In the genomic region with DNA sequence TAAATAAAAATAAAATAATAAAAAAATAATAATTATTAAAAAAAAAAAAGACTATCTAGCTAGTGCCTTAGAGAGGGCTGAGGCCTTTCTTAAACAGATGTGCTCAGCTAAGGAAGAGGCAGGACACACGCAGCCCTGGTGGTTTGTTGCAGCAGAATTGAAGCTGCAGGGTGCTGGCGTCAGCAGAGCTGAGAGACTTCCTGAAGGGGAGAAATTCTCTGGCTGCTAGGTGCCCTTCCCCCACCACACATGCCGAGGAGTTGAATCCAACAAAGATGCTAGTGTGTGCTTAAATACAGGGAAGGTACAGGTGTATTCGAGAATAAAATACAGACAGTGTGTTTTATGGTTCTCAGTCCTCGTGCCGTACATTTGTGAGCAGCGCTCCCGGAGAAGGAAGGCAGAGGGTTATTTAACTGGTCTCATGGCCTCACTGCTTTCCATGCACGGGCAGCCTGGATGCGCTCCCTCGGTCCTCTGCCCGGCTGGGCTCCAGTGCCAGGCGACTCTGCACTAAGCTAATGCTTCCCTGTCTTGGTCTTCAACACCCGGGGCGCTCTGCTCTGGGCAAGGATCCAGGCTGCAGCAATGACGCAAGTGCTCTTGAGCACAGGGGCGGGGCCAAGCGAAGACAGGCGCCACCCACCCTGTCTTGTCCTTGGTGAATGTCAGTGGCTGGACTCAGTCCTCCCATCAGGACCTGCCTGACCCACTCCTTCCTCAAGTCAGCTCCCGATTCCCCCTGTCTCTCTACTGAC, we compare ENCODE assay signal across 8 mouse cellular contexts. TPM values are rescaled to one million over a fixed set of nuclear protein-coding genes. Genes with fewer than 3 reads are reported as not detected.
DNase-seq lines count a peak whose midpoint lies in the region; ATAC-seq and TF ChIP-seq lines count a peak whose summit lies in the region.

No protein-coding gene starts in this region.

- no peaks in the 10 kb centered on the region for H3K36me3 ChIP-seq in embryonic facial prominence, embryonic 13.5 days
- no peaks in the 10 kb centered on the region for H3K36me3 ChIP-seq in heart, embryonic 10.5 days
- H3K36me3 ChIP-seq in kidney, embryonic 14.5 days (ENCODE audit: control insufficient read depth, insufficient read depth, low read length), result no peaks in the 10 kb centered on the region
- no peaks in the 10 kb centered on the region for H3K36me3 ChIP-seq in liver, adult 2 months (ENCODE audit: control insufficient read depth, insufficient read depth, low read length)
- H3K36me3 ChIP-seq in stomach, embryonic 16.5 days (ENCODE audit: control insufficient read depth, insufficient read depth, low read length), result no peaks in the 10 kb centered on the region

- ATAC-seq in embryonic facial prominence, embryonic 13.5 days (ENCODE audit: insufficient number of reproducible peaks, insufficient read depth, low FRiP score, low TSS enrichment, low read depth), result peak; percentile 57
- ATAC-seq in kidney, embryonic 14.5 days (ENCODE audit: low FRiP score, low TSS enrichment), result peak; percentile 62
- peak; percentile 78; the same call in 1 of the 2 replicates for ATAC-seq in stomach, embryonic 16.5 days (ENCODE audit: insufficient read depth, low FRiP score)

- no peak for TF ChIP-seq POLR2A in liver, adult 2 months (IDR thresholded peaks at IDR 0.05; ENCODE audit: extremely low read depth, insufficient read depth, low read length)

- peak; percentile 44 for DNase-seq in 416B (ENCODE audit: low read depth)
- DNase-seq in adrenal gland, postnatal 4 days (ENCODE audit: low spot score in 2 of 2), result peak; percentile 70 to 75
- DNase-seq in heart, embryonic 10.5 days (ENCODE audit: low spot score), result peak; percentile 92
- DNase-seq in liver, adult 2 months (ENCODE audit: extremely low read depth, low read depth, low spot score), result peak; percentile 37
- peak; percentile 6 to 18 for DNase-seq in monocyte, adult 2 months (ENCODE audit: low read depth in 1 of 2, low spot score in 2 of 2)

- peak overlapping the region; percentile 60; the same call in 1 of the 2 replicates for H3K27ac ChIP-seq in embryonic facial prominence, embryonic 13.5 days
- peak overlapping the region; percentile 80; the same call in 1 of the 2 replicates for H3K27ac ChIP-seq in heart, embryonic 10.5 days
- H3K27ac ChIP-seq in kidney, embryonic 14.5 days (ENCODE audit: low read depth, low read length), result no peak overlapping the region
- no peak overlapping the region for H3K27ac ChIP-seq in liver, adult 2 months (replicated peaks; ENCODE audit: insufficient read depth, low read depth, low read length)
- no peak overlapping the region for H3K27ac ChIP-seq in stomach, embryonic 16.5 days (ENCODE audit: low read length)

- H3K9ac ChIP-seq in embryonic facial prominence, embryonic 13.5 days, result peak overlapping the region; percentile 59
- peak overlapping the region; percentile 37; the same call in 1 of the 2 replicates for H3K9ac ChIP-seq in kidney, embryonic 14.5 days (ENCODE audit: low read depth, low read length)
- H3K9ac ChIP-seq in liver, adult 2 months (ENCODE audit: low read depth, low read length), result no peak overlapping the region
- H3K9ac ChIP-seq in stomach, embryonic 16.5 days (ENCODE audit: low read length), result peak overlapping the region; percentile 41

- peaks cover 8% of the 10 kb centered on the region for H3K27me3 ChIP-seq in embryonic facial prominence, embryonic 13.5 days
- peaks cover 9% of the 10 kb centered on the region; the same call in 1 of the 2 replicates for H3K27me3 ChIP-seq in heart, embryonic 10.5 days (ENCODE audit: insufficient read depth, poor library complexity, severe bottlenecking)
- peaks cover 6% of the 10 kb centered on the region; the same call in 1 of the 2 replicates for H3K27me3 ChIP-seq in kidney, embryonic 14.5 days (ENCODE audit: control insufficient read depth, insufficient read depth, low read length)
- no peaks in the 10 kb centered on the region for H3K27me3 ChIP-seq in liver, adult 2 months (ENCODE audit: control insufficient read depth, insufficient read depth, low read length)
- peaks cover 5% of the 10 kb centered on the region; the same call in 1 of the 2 replicates for H3K27me3 ChIP-seq in stomach, embryonic 16.5 days (ENCODE audit: control insufficient read depth, insufficient read depth, low read length)

- peak overlapping the region; percentile 33 for H3K4me3 ChIP-seq in embryonic facial prominence, embryonic 13.5 days
- peak overlapping the region; percentile 55 for H3K4me3 ChIP-seq in heart, embryonic 10.5 days
- H3K4me3 ChIP-seq in kidney, embryonic 14.5 days (ENCODE audit: low read length), result peak overlapping the region; percentile 25
- H3K4me3 ChIP-seq in liver, adult 2 months (ENCODE audit: insufficient read depth, low read depth, low read length), result no peak overlapping the region
- peak overlapping the region; percentile 27 for H3K4me3 ChIP-seq in stomach, embryonic 16.5 days (replicated peaks; ENCODE audit: low read length)

- peak overlapping the region; percentile 64 for H3K4me2 ChIP-seq in embryonic facial prominence, embryonic 13.5 days
- H3K4me2 ChIP-seq in kidney, embryonic 14.5 days (replicated peaks; ENCODE audit: low read depth, low read length), result peak overlapping the region; percentile 59
- peak overlapping the region; percentile 52 for H3K4me2 ChIP-seq in stomach, embryonic 16.5 days (ENCODE audit: low read depth, low read length)

- no peaks in the 10 kb centered on the region for H3K9me3 ChIP-seq in embryonic facial prominence, embryonic 13.5 days
- no peaks in the 10 kb centered on the region for H3K9me3 ChIP-seq in heart, embryonic 10.5 days
- H3K9me3 ChIP-seq in kidney, embryonic 14.5 days (ENCODE audit: control insufficient read depth, low read length), result no peaks in the 10 kb centered on the region
- no peaks in the 10 kb centered on the region for H3K9me3 ChIP-seq in stomach, embryonic 16.5 days (replicated peaks; ENCODE audit: control insufficient read depth, low read length)

- WGBS in embryonic facial prominence, embryonic 13.5 days, result under 1% methylated on average over 20 of the region's 20 CpGs
- WGBS in heart, embryonic 10.5 days, result 1% methylated on average over 20 of the region's 20 CpGs
- 2% methylated on average over 20 of the region's 20 CpGs for WGBS in kidney, embryonic 14.5 days
- 3% methylated on average over 20 of the region's 20 CpGs for WGBS in liver, adult 2 months
- WGBS in stomach, embryonic 16.5 days, result 1% methylated on average over 20 of the region's 20 CpGs

- H3K4me1 ChIP-seq in embryonic facial prominence, embryonic 13.5 days, result peaks cover 40% of the 10 kb centered on the region
- H3K4me1 ChIP-seq in heart, embryonic 10.5 days, result peaks cover 28% of the 10 kb centered on the region
- peaks cover 20% of the 10 kb centered on the region for H3K4me1 ChIP-seq in kidney, embryonic 14.5 days (ENCODE audit: control insufficient read depth, insufficient read depth, low read length)
- H3K4me1 ChIP-seq in liver, adult 2 months (ENCODE audit: control insufficient read depth, insufficient read depth, low read length), result 0 out of 2 replicates have a peak, but pooled peaks cover 2% of the 10 kb centered on the region
- H3K4me1 ChIP-seq in stomach, embryonic 16.5 days (ENCODE audit: control insufficient read depth, insufficient read depth, low read length), result peaks cover 17% of the 10 kb centered on the region

- no peaks in the 10 kb centered on the region for H3K79me2 ChIP-seq in liver, adult 2 months (ENCODE audit: control insufficient read depth, insufficient read depth, low read length)

- TF ChIP-seq CTCF in liver, adult 2 months (IDR thresholded peaks at IDR 0.05; ENCODE audit: low read depth, low read length), result no peak

RNA-seq across cellular contexts. Expression of gene Pde10a, which starts 19.3 kb away (rescaled TPM):
- 10 to 100 TPM; 20.2 to 21.3 TPM for total RNA-seq in adrenal gland, postnatal 4 days (2021)
- polyA plus RNA-seq in embryonic facial prominence, embryonic 13.5 days (2015; fragmentation: Nextera tagmentation; extraction: Ambion mirVana), result 6.2 and 6.3 TPM in 2 replicates
- polyA plus RNA-seq in heart, embryonic 10.5 days (2016; fragmentation: Nextera tagmentation; extraction: Ambion mirVana), result 2.8 and 3.5 TPM in 2 replicates
- 1.8 and 2.3 TPM in 2 replicates for polyA plus RNA-seq in kidney, embryonic 14.5 days (2014; fragmentation: Nextera tagmentation; extraction: Ambion mirVana)
- 0.28 and 0.54 TPM in 2 replicates for total RNA-seq in liver, adult 2 months (2014; rRNA removed)
- 0.52 and 0.56 TPM in 2 replicates for polyA plus RNA-seq in liver, adult 2 months (2012; rRNA removed)
- 1.1 and 1.2 TPM in 2 replicates for polyA plus RNA-seq in stomach, embryonic 16.5 days (2015; fragmentation: Nextera tagmentation; extraction: Ambion mirVana)

Comparison
In these comparisons a context has a peak if more than half of its experiments do, and no peak if none do; other contexts are left out.
1. DNase-seq: peak in every context shown above with its lines; median percentile 92 in heart, embryonic 10.5 days; 72 in adrenal gland, postnatal 4 days; 44 in 416B; 37 in liver, adult 2 months; 12 in monocyte, adult 2 months.
2. H3K27ac ChIP-seq: peak in embryonic facial prominence, embryonic 13.5 days (single experiment) and heart, embryonic 10.5 days (single experiment); none in kidney, embryonic 14.5 days (single experiment), liver, adult 2 months (single experiment) and stomach, embryonic 16.5 days (single experiment).
3. Peak in every context shown above with its lines, with median percentiles within 50 percentile points of each other: ATAC-seq and H3K4me2 ChIP-seq.